Mouse (Mus musculus) heart, adult 18-20 months (tissue): ENCODE measurements around the gene Plac1. TPM values are rescaled to one million over a fixed set of nuclear protein-coding genes. Genes with fewer than 3 reads are reported as not detected.
"Not testable (repeated sequence)": the region's sequence is repeated elsewhere in the genome, so short reads cannot be mapped to it uniquely, and the experiment has no call there.

ENCODE experiments used
- DNase-seq, 2 experiments: peaks; one replicate each; pipeline ENCODE4 v3.0.0; 2021 to 2022; ENCODE audit warnings: mixed read lengths in 1 of 2
- microRNA-seq, 2 experiments: library from miRNA; unstranded; fragments of <30 nt; microRNA quantifications; one replicate each; pipeline ENCODE4 v1.2.0; 2022
- total RNA-seq, 2 experiments: library from RNA; stranded (reverse); gene quantifications; 2 replicates each; pipeline ENCODE4 v1.2.3; 2021

The Plac1 gene
- total RNA-seq, 2 experiments from 2014 or later, result not detected

DNA sequence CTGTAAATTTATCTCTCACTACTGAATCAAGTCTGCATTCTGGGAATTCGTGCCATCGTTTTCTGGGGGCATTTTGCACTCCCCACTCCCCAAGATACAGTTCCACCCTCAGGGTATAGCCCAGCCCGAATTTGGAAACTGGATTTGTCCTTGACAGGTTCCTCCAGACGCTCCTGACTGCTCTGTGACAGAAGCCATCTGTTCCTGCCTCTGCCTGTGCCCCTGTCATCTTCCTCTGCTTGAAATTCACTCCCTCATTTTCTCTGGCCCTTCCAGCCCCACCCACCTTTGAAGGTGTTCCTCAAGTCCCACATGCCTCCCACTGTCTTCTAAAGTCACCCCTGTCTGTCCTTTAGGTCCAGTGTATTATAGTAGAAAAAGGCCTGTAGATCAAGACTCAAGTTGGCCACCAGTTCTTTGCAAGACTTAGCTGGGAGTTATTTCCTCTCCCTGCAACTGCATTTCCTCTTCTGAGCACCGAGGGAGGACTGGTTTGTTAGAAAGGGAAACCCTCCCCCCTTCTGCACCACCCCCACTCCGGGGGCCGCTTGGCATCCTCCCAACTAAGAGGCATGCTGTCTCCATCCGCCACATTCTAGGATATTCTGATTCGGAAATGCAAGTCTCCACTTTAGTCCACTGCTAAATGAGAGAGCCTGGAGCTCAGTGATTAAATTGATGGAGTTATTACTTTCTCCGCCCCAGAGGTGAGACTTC, 194.6 kb downstream of the Plac1 start:
- DNase-seq, result peak; percentile 22 to 45

DNA sequence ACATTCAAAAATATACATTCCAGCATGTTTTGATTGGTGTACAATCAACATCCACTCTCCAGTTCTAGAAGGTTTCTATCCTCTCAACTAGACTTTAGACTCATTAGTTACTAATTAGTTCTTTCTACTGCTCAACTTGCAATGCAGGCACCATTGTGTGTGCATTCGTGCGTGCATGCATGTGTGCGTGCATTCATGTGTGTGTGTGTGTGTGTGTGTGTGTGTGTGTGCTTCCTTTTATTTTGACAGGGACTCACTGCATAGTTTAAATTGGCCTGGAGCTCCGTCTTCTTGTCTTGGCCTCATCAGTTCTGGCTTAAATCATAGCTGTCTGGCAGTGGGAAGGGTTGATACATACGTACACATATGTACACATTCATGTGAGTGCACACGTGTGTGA, 198.9 kb downstream of the Plac1 start:
- DNase-seq, result no peak

DNA sequence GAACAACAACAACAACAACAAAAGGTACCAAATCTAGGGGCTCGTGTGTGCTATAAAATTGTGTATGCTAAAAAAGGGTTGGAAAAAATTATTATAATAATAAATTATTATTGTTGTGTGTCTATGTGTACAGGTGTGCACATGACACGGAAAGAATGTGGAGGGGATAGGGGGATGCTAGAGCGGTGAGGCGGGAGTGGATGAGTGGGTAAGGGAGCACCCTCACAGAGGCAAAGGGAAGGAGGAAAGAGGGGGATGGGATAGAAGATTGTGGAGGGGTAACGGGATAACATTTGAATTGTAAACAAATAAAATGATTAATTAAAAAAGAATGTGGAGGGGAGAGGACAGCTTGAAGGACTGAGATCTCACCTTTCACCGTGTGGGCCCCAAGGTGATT, 199.8 kb downstream of the Plac1 start:
- DNase-seq, result no peak

DNA sequence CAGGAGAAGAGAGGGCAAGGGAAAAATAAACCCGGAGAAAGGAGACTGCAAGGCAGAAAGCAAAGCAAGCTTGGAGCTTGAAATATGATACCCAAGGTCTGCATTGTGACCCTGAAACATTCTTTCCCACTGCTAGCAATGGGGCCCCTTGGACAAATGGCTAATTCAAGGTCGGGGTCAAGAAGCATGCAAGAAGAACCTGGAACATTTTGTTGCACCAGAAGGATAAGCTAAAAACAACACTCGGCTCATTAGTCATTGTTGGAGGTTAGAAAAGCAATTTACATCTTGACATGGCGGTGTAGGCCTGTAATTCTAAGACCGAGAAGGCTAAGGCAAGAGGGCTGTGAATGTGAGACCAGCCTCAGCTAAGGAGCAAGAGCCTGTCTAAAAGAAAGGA, 200.3 kb downstream of the Plac1 start:
- DNase-seq, result no peak

DNA sequence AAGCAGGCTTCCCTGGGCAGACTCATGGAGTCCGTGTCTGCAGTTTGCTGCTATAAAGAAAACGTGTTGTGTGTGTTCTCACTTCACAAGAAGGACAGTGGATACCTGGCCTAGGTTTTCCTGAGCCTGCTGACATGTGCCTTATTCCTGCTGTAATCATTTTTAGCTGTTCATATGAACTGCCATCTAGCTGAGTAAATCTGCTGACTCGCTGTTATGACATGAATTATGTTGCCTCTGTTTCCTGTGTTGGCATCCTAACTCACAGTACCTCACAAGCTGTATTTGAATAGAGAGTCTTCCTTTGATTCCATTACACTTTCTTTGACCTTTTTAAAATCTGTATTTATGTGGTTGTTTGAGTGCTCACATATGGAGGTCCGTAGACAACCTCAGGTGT, 201.7 kb downstream of the Plac1 start:
- no peak for DNase-seq

DNA sequence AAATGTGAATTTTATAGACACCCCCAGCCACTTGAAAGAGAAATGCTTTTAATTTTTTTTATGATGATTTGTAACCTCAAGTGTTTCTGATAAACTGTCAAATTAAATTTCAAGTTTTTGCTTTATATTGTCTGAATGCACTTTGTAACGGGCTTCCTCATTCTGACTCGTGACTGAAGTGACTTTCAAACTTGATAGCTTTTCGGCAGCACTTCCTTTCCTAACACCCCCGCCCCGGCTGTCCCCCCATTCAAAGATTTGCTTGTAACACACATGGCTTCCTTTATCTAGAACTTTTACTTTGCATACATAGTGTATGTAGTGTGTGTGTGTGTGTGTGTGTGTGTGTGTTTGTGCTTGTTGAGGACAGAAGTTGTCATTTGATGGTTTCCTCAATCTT, 210.4 kb downstream of the Plac1 start:
- no peak for DNase-seq

DNA sequence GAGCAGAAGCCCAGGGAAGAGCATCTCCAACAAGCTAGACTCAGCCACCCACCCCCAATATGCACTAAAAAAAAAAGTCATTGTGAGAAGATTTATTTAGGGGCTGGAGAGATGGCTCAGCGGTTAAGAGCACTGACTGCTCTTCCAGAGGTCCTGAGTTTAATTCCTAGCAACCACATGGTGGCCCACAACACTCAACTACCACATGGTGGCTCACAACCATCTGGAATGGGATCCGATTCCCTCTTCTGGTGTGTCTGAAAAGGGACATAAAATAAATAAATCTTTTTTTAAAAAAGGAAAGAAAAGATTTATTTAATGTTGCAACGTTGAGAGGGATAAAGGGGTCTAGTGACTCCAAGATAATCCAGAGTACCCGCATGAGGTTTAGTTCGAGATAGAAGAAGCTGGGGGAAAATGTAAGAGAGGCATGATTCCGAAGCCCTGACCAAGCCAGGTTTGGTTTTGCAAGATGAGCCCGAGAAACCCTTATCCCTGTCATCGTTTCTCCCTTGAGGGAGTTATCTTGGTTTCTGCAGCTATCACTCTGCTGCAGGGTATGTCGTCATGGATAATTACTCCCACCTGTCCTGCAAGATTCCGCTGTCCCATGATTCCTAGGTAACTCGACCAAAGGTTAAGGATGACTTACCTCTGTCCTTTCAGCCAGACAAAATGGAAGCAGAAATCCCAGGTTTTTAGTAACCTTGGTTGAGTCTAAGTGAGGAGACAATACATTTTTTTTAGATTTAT, 214.3 kb downstream of the Plac1 start:
- DNase-seq, result no peak

DNA sequence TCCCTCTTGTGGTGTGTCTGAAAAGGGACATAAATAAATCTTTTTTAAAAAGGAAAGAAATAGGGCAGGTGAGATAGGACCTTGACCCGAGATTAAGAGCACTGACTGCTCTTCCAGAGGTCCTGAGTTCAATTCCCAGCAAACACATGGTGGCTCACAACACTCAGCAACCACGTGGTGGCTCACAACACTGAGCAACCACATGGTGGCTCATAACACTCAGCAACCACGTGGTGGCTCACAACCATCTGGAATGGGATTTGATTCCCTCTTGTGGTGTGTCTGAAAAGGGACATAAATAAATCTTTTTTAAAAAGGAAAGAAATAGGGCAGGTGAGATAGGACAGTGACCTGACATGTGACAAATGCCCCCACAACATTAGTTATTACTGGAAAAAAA, 215.6 kb downstream of the Plac1 start:
- not testable (repeated sequence) for DNase-seq

DNA sequence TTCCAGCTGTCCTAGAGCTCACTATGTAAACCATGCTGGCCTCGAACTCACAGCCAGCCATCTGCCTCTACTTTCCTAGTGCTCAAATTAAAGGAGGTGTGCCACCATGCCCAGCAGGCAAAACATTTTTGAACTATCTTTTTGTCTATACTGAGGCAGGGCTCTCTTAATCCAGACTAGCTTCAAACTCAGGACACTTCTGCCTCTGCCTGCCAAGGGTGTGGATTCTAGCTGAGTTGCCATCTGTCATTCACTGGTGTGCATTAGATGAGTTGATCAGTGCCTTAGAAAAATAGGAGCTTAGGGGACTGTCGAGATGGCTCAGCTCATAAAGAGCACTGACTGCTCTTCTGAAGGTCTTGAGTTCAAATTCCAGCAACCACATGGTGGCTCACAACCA, 216.9 kb downstream of the Plac1 start:
- no peak for DNase-seq

Small RNA genes lying within 50 kb of the gene (microRNA-seq; reads per million reads assigned to microRNA genes)
- gene Mir322, result 4,585 to 5,039 reads per million in 2 experiments
- gene Mir351, result 649 to 975 reads per million in 2 experiments
- 1.6 to 2.7 reads per million in 2 experiments for gene Mir450-1
- gene Mir450-2, result 9.5 reads per million in 2 experiments
- gene Mir450b, result 34.0 to 44.0 reads per million in 2 experiments
- 66.4 to 135 reads per million in 2 experiments for gene Mir503
- gene Mir542, result 95.6 to 132 reads per million in 2 experiments

Other genes with a start within 250 kb of the Plac1 start
- gene Fam122b, start 29.7 kb upstream of the Plac1 start, total RNA-seq, result 1 to 10 TPM; 2.1 to 4.6 TPM
- gene Fam122c, start 33.3 kb upstream of the Plac1 start, total RNA-seq, result not detected
- 10 to 100 TPM; 36.6 to 39.7 TPM for gene Mospd1, start 130.4 kb upstream of the Plac1 start, total RNA-seq
- gene Etd, start 194.8 kb upstream of the Plac1 start, total RNA-seq, result not detected